Comparison of ENCODE assay signal across 8 mouse cellular contexts in the genomic region with DNA sequence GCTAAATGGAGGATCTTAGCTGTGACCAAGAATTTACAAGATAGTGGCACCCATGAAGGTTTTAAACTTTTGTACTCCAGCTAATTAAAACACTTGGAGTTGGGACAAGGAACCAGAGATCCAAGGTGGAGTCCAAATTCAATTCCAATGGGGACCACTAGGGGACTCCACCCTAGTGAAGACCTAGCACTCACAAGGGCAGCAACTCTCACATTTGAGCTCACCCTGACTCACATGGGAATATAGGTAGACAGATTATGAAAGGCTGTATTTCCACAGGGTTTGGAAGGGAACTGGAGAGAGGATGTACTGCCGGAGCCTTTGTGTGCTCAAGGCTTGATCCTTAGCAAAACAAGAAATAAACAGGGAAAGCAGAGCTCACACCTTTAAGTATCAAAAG. TPM values are rescaled to one million over a fixed set of nuclear protein-coding genes. Genes with fewer than 3 reads are reported as not detected.
DNase-seq lines count a peak whose midpoint lies in the region; ATAC-seq and TF ChIP-seq lines count a peak whose summit lies in the region.
"Had no signal": no experiment of that assay in that cellular context is flagged by ENCODE, and none has a peak within 500 bp of the region (broad histone marks: within the 10 kb centered on the region; RNA-seq: fewer than 3 reads in every experiment).

No protein-coding gene starts in this region.

- peaks cover 55% of the 10 kb centered on the region for H3K4me1 ChIP-seq in G1E (ENCODE audit: insufficient read depth, low read depth, low read length)
- H3K4me1 ChIP-seq: stomach, embryonic 15.5 days had no signal

- DNase-seq in kidney, adult 9 months, result peak; percentile 24
- no peak for DNase-seq in kidney, postnatal 10 days
- no peak for DNase-seq in G1E (ENCODE audit: low spot score)
- peak; percentile 65 for DNase-seq in induced T-regulatory cell, adult 2 months (ENCODE audit: low read depth)
- DNase-seq in testis, postnatal 14 days (ENCODE audit: low spot score), result no peak
- no peak for DNase-seq in heart, adult 8-10 months (ENCODE audit: low spot score)

- H3K9me3 ChIP-seq in G1E (replicated peaks), result no peaks in the 10 kb centered on the region
- H3K9me3 ChIP-seq: stomach, embryonic 15.5 days had no signal

- peaks cover 9% of the 10 kb centered on the region for H3K36me3 ChIP-seq in G1E (replicated peaks)
- H3K36me3 ChIP-seq: stomach, embryonic 15.5 days had no signal

- peak; percentile 46 for ATAC-seq in CD4-positive, CD25-positive, alpha-beta regulatory T cell, adult 4 months
- no peak for ATAC-seq in G1E (ENCODE audit: extremely low read depth, insufficient number of reproducible peaks, low FRiP score, poor library complexity, severe bottlenecking)

- H3K27me3 ChIP-seq in G1E (ENCODE audit: insufficient read depth, low read length), result no peaks in the 10 kb centered on the region
- H3K27me3 ChIP-seq: stomach, embryonic 15.5 days had no signal

- TF ChIP-seq CTCF in G1E (IDR thresholded peaks at IDR 0.05; ENCODE audit: low read depth, low read length), result peak; percentile 63; the same call in 1 of the 2 replicates

- no peak overlapping the region for H3K4me3 ChIP-seq in G1E (ENCODE audit: low read depth, low read length)
- H3K4me3 ChIP-seq: stomach, embryonic 15.5 days had no signal

RNA-seq across cellular contexts. Expression of gene Endod1, which starts 9.0 kb away (rescaled TPM):
- polyA plus RNA-seq in CD4-positive, CD25-positive, alpha-beta regulatory T cell, adult 4 months (2017; shearing (Covaris generic)), result 10 to 100 TPM; 23.0 to 31.9 TPM
- total RNA-seq in G1E (2014; fragmentation: Nextera tagmentation) (2.2 and 26.7 TPM in 2 replicates), G1E (2017) (6.1 and 7.5 TPM in 2 replicates)
- 5.1 and 5.7 TPM in 2 replicates for polyA plus RNA-seq in G1E (2012)
- total RNA-seq in heart, adult 8-10 months (2022), result 1 to 10 TPM; 6.2 to 7.6 (median 7.1) TPM

Comparison
In these comparisons a context has a peak if more than half of its experiments do, and no peak if none do; other contexts are left out.
1. DNase-seq: peak in kidney, adult 9 months (single experiment) and induced T-regulatory cell, adult 2 months (single experiment); none in kidney, postnatal 10 days (single experiment), G1E (single experiment), testis, postnatal 14 days (single experiment) and heart, adult 8-10 months (single experiment).